Mouse (Mus musculus): ENCODE measurements around the gene Ripk3. TPM values are rescaled to one million over a fixed set of nuclear protein-coding genes. Genes with fewer than 3 reads are reported as not detected.

Gene Ripk3
- total RNA-seq (2021), result 1 to 10 TPM; 1.6 to 2.9 TPM
- long read RNA-seq, experiment 1, partial matches to known transcripts, result 1 of 2 reads
- long read RNA-seq, experiment 1, other reads (novel, unspliced or antisense), result 0 of 2 reads
- long read RNA-seq, experiment 2, result 0 reads

DNA sequence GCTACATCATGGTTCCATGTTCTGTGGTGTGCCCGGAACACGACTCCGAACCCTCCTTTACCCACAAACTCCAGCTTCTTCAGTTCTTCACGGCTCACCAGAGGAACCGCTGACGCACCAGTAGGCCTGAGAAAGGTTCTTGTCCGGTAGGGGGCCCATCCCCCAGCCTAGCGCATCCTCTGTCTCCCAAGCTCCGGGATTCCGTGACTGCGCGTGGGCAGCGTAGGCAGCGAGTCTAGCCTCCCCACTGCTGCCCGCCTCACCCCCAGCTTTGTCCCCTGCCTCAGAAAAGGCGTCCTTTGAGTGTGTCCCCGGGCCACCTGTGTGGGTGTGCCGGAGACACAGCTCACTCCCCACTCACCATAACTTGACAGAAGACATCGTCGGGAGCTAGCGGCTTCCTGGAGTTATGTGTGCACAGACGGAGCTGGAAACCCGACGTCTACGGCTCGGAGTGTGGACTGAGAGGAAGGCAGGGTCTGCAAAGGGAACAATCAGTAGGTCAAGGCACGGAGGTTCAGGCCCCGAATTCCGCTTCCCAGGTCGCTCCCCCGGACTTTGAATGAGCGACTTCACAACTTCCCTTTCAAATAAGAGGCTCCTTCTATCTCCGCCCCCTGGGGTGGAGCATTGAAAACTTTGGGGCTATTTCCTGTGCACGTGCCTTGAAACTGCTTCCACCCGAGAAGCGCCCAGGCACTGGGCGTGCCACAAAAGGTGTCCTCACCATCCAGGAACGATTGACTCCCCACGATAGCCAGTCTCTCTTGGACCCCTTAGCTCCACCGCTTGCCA is at the start of gene Ripk3:
Ripk3 (minus strand) TSS at position 610 of the 795 bp plus-strand sequence.
- DNase-seq, result peak; percentile 73 to 82

DNA sequence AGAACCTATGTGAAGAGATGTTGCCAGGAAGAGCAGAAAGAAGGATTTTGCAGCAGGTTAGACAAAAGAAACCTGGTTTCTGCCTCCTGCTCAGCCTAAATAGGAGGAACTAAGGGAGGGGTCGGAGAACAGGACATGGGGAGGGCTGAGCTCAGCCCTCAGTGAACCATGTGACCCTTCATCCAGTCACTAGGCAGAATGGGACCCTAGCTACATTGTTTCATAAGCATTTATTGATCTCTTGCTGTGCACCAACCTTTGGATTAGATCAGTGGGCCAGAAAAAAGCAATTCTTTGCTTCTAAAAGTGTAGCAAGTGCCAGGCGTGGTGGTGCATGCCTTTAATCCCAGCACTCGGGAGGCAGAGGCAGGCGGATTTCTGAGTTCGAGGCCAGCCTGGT is 49.6 kb upstream of the Ripk3 start:
- no peak for DNase-seq

DNA sequence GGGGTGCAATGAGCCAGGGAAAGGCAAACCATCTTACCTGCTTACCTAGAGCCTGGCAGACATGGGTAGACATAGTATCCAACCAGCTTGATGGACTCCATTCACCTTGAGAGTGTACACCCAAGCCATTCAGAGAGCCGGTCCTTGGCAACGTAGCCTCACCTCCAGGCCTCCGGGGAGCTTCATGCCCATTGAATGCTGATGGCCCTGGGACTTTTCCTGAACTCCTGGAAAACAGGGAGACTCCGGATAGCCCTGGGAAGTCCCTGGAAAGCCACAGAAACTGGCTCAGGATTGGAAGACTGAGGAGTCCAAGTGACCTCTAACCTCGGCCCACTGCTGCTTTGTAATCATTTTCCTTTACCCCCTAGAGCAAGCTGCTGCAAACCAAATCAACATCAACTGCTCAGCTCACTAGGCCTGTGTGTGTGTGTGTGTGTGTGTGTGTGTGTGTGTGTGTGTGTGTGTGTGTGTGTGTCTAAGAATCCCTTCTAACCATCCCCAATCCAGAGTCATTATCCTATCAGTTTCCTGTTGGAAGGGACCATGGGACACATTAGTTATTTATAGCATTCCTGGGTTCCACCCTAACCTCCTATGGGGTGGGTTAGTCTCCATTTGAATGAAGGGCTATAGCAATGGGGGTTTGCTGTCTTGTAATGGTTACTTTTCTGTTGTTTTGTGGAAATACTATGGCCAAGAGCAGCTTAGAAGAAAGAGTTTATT is 46.3 kb upstream of the Ripk3 start:
- no peak for DNase-seq

DNA sequence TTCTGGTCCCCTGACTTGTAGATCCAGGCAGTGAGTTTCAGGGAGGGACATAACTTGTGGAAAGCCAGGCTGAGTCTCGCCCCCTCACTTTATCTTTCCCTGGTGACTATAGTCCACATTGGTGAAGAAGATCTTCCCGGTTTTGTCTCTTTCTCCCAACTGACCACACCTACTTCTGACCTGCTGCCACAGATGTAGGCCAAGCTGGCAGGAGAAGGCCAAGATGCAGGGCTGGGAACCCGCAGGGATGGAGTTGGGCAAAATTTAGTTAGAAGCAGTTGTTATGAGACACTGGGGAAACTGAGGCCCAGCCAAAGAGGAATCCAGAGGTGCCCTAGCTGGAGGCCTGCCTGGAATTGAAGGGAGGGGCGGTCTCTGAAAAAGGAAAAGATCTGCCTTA is 44.5 kb upstream of the Ripk3 start:
- no peak for DNase-seq

DNA sequence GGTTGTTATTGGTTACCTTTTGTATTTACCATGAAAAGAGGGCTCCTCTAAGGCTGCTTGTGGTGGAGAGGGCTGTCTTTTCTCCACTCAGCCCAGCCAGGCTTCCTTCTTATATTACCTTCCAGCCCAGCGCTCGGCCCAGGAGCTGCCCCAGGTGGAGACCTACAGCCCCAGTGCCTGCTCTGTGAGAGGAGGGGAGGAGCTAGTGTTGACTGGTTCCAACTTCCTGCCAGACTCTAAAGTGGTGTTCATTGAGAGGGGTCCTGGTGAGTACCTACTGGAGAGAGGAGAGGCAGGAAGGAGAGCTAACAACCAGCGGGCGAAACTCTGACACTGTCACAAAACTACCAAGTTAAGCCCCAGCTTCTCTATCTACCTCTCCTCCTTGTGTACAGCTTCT is 41.7 kb upstream of the Ripk3 start:
- no peak for DNase-seq

DNA sequence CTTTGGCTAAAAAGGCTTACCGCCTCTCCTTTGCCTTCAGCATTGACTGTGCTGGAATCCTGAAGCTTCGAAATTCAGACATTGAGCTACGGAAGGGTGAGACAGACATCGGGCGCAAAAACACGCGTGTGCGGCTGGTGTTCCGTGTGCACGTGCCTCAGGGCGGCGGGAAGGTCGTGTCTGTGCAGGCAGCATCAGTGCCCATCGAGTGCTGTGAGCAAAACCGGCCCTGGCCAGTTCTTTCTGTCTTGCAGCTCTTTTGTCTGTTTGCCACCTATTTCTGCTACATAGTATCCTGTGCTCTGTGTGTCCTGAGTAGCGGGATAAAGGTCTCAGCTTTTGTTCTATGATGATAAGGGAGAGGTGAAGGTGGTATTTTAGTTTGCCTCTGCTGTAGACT is 41.2 kb upstream of the Ripk3 start:
- DNase-seq, result no peak

DNA sequence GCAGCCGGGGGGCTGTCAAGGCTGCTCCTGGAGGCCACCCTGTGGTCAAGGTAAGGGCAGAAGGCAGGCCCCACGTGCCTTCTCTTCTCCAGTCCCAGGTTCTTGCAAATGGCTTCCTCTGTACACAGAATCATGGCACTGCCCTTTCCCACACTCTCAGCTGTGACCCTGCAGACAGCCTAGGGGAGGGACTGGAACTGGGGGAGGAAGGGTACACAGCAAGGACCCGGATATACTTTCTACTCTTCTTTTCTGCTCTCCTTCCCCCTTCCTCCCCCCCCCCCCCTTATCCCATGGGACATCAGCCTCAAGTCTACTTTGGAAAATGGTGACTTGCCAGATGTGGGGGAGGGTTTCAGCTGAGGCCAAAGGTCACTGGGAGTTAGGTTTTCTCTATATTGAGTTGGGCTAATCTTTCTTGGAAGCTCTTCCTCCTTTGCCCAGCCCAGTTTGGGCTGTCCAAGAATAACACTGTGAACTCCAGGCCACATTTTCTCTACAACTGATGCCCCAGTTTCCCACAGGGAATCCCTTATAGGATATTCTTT is 40.1 kb upstream of the Ripk3 start:
- DNase-seq, result peak; percentile 64 to 68

DNA sequence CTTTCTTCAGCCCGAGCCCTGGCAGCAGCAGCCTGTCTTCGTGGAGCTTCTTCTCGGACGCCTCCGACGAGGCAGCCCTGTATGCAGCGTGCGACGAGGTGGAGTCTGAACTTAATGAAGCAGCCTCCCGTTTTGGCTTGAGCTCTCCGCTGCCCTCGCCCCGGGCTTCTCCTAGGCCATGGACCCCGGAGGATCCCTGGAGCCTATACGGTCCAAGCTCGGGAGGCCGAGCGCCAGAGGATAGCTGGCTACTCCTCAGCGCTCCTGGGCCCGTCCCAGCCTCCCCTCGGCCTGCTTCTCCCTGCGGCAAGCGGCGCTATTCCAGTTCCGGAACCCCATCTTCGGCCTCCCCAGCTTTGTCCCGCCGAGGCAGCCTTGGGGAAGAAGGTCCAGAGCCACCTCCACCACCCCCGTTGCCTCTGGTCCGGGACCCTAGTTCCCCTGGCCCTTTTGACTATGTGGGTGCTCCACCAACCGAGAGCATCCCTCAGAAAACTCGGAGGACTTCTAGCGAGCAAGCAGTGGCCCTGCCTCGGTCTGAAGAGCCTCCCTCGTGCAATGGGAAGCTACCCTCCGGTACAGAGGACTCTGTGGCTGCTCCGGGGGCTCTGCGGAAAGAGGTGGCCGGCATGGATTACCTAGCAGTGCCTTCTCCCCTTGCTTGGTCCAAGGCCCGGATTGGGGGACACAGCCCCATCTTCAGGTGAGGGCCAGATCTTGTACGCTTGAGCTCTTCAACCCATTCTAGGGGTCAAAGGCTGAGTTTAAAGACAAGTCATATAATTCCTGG is 38.1 kb upstream of the Ripk3 start:
- DNase-seq, result peak in 1 of 2 experiments; percentile 52

DNA sequence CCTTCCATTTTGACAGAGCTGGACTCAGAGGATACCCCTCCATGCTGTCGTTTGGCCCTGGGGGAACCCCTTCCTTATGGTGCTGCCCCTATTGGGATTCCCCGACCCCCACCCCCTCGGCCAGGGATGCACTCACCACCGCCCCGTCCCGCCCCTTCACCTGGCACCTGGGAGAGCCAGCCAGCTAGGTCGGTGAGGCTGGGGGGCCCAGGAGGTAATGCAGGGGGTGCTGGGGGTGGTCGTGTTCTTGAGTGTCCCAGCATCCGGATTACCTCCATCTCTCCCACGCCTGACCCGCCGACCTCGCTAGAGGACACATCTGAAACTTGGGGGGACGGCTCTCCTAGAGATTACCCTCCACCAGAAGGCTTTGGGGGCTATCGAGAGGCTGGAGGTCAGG is 37.5 kb upstream of the Ripk3 start:
- no peak for DNase-seq

DNA sequence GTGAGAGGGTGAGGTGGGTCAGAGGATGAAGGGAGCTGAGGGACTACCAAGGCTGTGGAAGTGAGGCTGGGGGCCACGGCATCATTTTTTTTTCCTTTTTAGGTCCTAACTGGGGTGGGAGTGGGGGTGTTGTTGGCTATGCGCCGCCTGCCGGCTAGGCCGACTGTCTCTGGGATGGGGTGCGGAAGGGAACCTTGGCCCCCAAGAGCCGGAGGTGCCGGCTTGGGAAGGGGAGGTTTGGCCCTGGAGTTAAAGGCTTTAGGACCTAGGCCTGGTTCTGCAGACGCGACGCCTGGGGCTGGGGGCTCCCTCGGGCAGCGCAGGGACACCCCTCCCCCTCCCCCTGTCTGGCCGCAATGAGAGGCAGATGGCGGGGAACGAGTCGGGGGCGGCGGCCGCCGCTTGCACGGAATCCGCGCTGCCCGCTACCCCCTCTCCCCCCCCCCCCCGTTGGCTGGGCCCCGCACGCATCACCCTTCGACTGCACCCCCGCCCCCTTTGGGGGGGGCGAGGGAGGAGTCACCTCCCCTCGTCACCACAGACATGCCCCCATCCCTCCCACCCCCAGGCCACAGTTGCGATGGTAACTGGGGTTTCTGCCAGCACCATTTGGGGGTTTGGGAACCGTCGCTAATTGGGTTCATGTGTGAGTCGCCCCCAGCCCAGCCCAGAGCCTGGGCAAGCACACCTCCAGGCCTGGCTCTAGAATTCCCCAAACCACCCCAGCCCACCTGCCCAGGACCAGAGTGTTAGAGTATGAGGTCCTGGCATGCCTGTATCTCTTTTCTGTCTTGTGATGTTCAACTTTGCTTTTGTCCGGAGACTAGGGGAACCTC is 36.8 kb upstream of the Ripk3 start:
- DNase-seq, result peak; percentile 46 to 57

DNA sequence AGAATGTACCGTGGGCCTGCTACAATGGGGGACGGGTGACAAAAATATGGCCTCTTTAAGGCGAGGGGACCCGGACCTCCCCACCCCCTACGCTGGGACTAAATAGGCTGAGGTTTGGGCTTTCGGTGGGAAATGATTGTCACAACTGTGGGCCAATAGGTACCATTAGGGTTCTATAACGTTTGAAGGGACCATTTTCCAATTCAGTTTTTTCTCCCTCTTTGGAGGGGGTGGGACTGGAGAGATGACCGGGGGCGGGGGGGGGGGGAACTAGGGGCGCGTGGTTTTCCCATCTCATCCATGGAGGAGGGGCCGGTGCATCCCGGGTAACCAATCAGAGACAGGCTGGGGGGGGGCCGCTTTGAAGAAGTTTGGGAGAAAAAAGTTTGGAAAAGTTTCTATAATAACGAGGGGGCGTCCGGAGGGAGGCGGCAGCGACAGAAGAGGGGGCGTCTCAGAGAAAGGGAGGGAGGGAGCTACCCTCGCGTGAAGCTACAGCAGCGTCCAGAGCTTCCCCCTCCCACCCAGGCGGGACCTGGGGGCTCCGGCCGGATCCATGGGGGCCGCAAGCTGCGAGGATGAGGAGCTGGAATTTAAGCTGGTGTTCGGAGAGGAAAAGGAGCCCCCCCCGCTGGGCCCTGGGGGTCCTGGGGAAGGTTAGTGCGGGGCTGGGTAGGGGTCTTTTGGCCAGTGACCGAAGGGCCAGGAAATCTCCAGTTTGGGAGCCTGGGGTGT is 36.0 kb upstream of the Ripk3 start:
- DNase-seq, result peak; percentile 63 to 68

DNA sequence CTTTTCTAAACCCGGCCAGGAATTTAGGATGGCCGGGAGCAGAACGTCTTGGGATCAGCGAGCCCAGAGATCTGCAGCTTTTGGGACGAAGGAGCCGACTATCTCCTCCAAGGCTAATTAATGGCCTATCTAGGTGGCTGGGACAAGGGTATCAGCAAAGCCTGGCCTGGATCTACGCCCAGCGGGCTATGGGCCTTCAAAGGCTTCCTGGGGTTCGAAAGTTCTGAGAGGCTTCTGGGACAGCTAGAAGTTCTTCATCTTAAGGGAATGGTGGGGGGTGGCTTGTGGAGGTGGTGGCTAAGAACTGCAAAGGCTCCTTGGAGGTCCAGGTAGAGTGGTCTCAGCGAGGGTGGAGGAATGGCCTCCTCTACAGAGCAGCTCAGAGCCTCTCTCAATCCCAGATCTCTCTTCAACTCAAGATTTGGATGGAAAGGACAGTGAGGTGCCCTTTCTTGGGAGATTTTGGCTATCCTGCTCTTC is 35.4 kb upstream of the Ripk3 start:
- DNase-seq, result peak; percentile 43 to 67

DNA sequence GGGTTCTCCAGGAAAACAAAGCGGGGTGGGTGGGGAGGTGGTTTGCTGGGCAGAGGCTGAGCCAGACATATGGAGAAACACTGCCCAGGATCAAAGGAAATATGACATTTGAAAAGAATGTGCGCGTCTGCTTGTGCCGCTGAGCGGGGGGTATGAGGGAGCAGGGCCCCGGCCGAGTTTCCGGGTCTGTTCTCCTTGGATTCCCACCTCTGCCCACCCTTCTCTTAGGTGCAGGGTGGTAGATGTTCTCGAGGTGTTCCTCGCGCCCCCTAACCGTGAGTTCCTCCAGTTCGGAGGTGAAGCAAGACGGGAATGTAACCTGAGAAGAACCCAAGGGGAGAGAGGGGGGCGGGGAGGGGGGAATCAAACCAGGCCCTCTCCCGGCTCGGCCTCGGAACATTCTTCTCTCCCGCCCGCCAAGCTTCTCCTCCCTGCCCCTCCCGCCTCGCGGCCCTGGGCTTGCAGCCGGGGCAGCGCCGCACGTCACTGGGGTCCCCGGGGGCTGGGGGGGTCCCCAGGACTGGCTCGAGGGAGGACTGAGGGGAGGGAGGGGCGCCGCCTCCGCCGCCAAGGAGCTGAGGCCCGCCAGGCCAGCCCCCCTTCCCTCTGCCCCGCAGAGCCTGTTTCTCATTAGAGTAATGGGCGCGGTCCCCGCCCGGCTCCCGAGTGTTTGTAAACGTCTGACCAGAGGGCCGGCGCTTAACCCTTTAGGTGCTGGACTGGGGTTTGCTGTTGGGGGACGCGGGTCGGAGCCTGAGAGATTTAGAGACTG is 34.5 kb upstream of the Ripk3 start, which contains the start of gene Nfatc4:
Nfatc4 (plus strand) TSS at position 154 of the 772 bp plus-strand sequence.
- DNase-seq, result peak; percentile 87 to 91

DNA sequence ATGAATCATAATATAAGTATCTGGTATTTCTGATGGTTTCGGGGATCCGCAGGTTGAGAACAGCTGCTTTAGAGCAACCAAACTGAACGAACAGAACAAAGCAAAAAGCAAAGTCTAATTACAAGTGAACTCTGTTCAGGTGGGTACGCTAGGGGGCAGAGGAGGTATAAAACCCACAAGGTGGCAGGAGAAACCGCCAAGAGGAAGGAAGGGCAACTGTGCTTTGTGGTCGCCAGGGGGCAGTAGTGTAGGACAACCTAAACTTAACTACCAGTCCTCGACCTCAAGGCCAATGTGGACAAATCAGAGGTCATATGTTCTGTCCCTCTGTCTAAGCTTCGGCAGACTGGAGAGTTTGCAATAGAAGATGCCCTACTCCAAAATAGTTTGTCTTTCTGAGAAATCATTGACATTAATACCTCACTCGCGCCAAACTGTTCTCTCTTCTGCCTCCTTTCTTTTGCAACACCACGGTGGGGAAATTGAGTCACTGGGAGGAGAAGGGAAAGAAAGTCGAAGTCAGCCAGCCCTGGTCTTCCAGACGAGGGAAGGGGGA is 33.8 kb upstream of the Ripk3 start:
- peak; percentile 87 for DNase-seq

DNA sequence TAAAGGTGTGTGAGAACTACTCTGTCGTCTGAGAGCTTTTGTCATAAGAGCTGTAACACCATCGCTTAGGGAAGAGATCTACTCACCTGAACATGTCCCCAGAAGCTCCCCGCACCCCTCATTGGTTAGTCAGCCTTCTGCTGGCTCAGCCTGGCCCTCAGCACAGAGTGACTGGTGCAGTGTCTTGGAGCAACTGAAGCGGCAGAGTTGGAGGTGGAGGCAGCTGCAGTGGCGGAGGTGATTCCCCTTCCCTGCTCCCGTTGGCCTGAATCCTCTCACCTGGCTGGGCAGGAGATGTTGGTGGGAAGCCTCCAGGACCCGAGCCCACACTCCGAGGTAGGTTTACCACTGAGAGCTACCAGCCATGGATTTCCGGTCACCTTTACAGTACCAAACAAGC is 31.9 kb upstream of the Ripk3 start:
- peak in 1 of 2 experiments; percentile 1 for DNase-seq

DNA sequence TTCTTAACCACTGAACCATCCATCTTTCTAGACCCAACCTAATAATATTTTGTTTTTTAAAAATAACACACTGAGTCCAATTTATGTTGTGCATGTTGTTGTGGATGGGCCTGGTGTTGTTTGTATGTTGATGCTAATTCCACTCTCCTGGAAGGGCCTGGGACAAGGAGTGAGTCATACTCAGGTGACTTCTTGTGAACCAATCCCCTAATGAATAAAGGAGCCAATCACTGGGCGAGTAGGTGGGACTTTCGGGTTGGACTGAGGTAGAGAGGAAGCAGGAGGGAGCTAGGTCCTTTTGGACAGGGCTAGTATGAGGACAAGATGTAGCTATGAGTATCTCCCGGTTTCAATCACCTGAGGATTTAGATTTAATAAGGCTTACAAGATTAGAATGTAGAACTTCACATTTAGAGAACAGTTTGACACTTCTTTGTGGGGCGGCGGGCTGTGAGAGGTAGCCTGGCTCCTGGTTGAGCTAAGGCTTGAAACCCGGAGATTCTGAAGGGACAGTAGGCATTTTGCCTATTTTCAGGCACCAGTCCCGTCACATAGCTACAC is 31.3 kb upstream of the Ripk3 start:
- peak in 1 of 2 experiments; percentile 1 for DNase-seq

DNA sequence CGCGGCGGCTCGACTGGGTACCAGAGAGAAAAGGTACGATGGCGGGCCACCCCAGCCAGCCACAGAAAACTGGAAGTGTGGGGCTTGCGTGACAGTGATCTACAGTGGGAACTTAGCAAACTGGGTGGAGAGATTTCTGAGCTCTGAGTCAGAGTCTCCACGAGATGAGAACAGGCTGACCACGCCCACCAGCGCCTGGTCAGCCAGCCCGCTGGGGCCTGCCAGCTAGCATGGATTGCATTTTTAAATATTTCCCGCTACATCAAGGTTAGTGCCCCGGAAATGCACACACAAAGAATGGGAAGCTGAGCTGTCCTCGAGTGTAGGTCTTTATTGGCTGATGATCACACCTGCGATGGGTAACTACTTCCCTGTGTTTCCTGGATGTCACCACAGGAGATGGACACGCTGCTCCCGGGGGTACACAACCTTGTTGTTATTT is 26.7 kb upstream of the Ripk3 start:
- DNase-seq, result peak; percentile 72 to 78

DNA sequence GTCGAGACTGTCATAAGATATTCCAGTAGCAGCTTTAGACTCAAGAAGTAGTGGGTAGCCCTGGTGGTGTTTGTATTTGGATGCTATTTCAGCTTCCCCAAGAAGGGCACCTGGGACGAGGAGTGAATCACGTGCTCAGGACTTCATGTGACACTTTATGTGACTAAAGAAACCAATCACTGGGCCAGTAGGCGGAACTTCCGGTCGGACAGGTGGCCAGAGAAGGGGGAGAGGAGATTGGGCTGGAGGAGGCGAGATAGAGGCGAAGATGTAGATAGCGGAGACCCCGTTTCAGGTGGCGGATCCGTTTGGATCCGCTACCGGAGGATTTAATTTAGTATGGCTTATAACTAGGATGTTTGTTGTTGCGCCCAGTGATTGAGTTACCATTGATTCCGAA is 26.2 kb upstream of the Ripk3 start:
- DNase-seq, result peak; percentile 66 to 71
